Mouse (Mus musculus) testis, adult 2 months (tissue): ENCODE measurements around the gene Arhgap35. TPM values are rescaled to one million over a fixed set of nuclear protein-coding genes. Genes with fewer than 3 reads are reported as not detected.

Experiments
- H3K27ac ChIP-seq: fragments of 200-500 bp; 2 replicates; pipeline ENCODE4 v1.5.1; 2012; ENCODE audit warnings: low read depth, low read length; ENCODE audit not compliant: control insufficient read depth, insufficient read depth
- H3K27me3 ChIP-seq: fragments of 200-500 bp; 2 replicates; pipeline ENCODE4 v1.6.1; 2012; ENCODE audit warnings: mild to moderate bottlenecking, low read length, moderate library complexity; ENCODE audit not compliant: control insufficient read depth, insufficient read depth
- H3K36me3 ChIP-seq: fragments of 200-500 bp; 2 replicates; pipeline ENCODE4 v1.6.1; 2012; ENCODE audit warnings: mild to moderate bottlenecking, low read length; ENCODE audit not compliant: control insufficient read depth, insufficient read depth
- H3K4me1 ChIP-seq: fragments of 200-500 bp; 2 replicates; pipeline ENCODE4 v1.6.1; 2012; ENCODE audit warnings: low read length; ENCODE audit not compliant: control insufficient read depth, insufficient read depth
- H3K4me3 ChIP-seq: fragments of 200-500 bp; 2 replicates; pipeline ENCODE4 v1.5.1; 2012; ENCODE audit warnings: low read depth, mild to moderate bottlenecking, low read length, moderate library complexity, mixed read lengths; ENCODE audit not compliant: control insufficient read depth
- CTCF ChIP-seq: fragments of 200-500 bp; IDR thresholded peaks from 2 replicates; pipeline ENCODE4 v1.5.1; 2012; ENCODE audit warnings: low read depth, mild to moderate bottlenecking, inconsistent platforms, low read length, moderate library complexity; ENCODE audit not compliant: control insufficient read depth, insufficient read depth, insufficient replicate concordance
- POLR2A ChIP-seq: fragments of 200-500 bp; IDR thresholded peaks from 2 replicates; pipeline ENCODE4 v1.6.1; 2012; ENCODE audit warnings: low read depth, mild to moderate bottlenecking, inconsistent platforms, low read length, moderate library complexity; ENCODE audit not compliant: control insufficient read depth
- polyA plus RNA-seq: library from polyadenylated mRNA; depleted of rRNA; stranded (reverse); fragments of >200 nt; gene quantifications from 2 replicates; pipeline ENCODE4 v1.2.3, GENCODE M21; 2012

The Arhgap35 gene
- polyA plus RNA-seq, 1 experiment = 21.7 TPM

DNA sequence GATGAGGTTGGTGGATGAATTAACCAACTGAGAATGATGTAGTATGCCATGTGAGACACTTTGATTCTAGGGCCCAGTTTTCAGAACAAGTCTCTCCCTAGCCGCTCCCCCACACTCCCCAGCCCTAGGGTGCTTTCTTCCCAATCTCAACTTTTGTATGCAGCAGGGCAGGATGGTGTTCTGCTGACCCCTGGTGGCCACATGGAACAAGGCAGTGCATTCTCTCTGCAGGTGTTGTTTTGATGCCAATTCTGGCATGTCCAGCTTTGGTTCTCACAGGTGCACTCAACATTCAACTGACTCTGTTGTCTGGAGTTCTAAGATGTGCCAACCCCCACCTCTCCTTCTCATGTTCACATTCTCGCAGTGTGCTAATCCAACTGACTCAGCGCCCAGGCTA, 123.0 kb downstream of the Arhgap35 start:
- no peak overlapping the region for H3K27ac ChIP-seq
- H3K27me3 ChIP-seq = no peaks in the 10 kb centered on the region
- H3K4me1 ChIP-seq = peaks cover 3% of the 10 kb centered on the region

GRCm38 (mm10) chr7:16489948-16490347, 124.8 kb downstream of the Arhgap35 start:
- Histone ChIP-seq H3K27me3 (no peaks in the 10 kb centered on the region), H3K36me3 (no peaks in the 10 kb centered on the region), H3K27ac (no peak overlapping the region), H3K4me1 (peaks cover 3% of the 10 kb centered on the region), H3K4me3 (no peak overlapping the region)
- TF ChIP-seq CTCF (no peak), POLR2A (no peak)

More for the DNA sequence above, 123.0 kb downstream of the Arhgap35 start:
- no peak for TF ChIP-seq POLR2A
- TF ChIP-seq CTCF = peak; percentile 82; the same call in 1 of the 2 replicates
- no peaks in the 10 kb centered on the region for H3K36me3 ChIP-seq
- no peak overlapping the region for H3K4me3 ChIP-seq

DNA sequence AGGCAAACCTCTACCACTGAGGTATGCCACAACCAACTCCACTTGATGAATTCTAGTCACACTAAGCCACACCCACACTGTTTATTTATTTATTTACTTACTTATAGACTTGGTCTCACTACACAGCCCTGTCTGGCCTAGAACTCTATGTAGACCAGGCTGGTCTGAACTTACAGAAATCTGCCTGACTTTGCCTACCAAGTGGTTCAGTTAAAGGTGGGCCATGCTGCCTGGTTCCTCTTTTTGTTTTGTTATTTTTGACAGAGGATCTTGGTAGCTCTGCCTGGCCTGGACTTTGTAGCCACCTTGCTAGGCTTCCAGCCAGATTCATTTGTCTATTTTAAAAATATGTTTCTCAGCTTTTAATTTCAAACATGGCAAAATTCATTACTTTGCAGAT, 126.0 kb downstream of the Arhgap35 start:
- Histone ChIP-seq H3K36me3 (no peaks in the 10 kb centered on the region), H3K27ac (no peak overlapping the region), H3K27me3 (no peaks in the 10 kb centered on the region), H3K4me3 (no peak overlapping the region), H3K4me1 (peaks cover 3% of the 10 kb centered on the region)
- TF ChIP-seq CTCF (no peak), POLR2A (no peak)

- no peaks in the 10 kb centered on the region; the same call in 1 of the 2 replicates for H3K27me3 ChIP-seq
- H3K36me3 ChIP-seq = no peaks in the 10 kb centered on the region
- H3K4me1 ChIP-seq = peaks cover 29% of the 10 kb centered on the region
- no peak within 1 kb of the TSS; the same call in 1 of the 2 replicates for H3K4me3 ChIP-seq
- TF ChIP-seq POLR2A (no peak), CTCF (no peak)
- H3K27ac ChIP-seq = no peak within 1 kb of the TSS
These were observed 137.2 kb downstream of the Arhgap35 start, which contains the start of gene Npas1 for GRCm38 (mm10) chr7:16477628-16478027. Gene Npas1, minus strand, starts transcription at chr7:16477728.

DNA sequence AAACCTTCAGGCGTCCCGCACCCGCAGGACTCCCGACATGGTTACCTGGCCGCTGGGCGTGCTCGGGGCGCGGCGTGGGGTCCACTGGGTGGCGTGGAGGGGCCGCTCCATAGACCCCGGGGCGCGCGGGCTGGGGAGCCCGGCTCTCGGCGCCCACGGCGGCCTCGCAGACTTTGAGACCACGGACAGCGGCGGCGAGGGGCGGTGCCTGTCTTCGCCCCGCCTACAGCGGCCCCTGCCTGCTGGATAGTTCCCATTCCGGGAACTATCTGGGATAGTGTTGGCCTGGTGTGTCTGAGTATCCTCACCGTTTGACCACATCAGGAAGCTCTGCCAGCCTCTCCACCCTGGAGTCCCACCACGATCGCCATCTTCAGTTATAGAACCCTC, 138.2 kb downstream of the Arhgap35 start:
- no peaks in the 10 kb centered on the region for H3K36me3 ChIP-seq
- no peak overlapping the region for H3K27ac ChIP-seq
- H3K27me3 ChIP-seq = no peaks in the 10 kb centered on the region; the same call in 1 of the 2 replicates
- no peak for TF ChIP-seq CTCF
- no peak for TF ChIP-seq POLR2A
- H3K4me3 ChIP-seq = no peak overlapping the region; the same call in 1 of the 2 replicates
- H3K4me1 ChIP-seq = peaks cover 30% of the 10 kb centered on the region

GRCm38 (mm10) chr7:16475764-16476599, 138.8 kb downstream of the Arhgap35 start:
- Histone ChIP-seq H3K36me3 (no peaks in the 10 kb centered on the region), H3K27ac (no peak overlapping the region), H3K4me3 (peak overlapping the region; percentile 3), H3K4me1 (peaks cover 30% of the 10 kb centered on the region), H3K27me3 (no peaks in the 10 kb centered on the region; the same call in 1 of the 2 replicates)
- TF ChIP-seq CTCF (no peak), POLR2A (no peak)

DNA sequence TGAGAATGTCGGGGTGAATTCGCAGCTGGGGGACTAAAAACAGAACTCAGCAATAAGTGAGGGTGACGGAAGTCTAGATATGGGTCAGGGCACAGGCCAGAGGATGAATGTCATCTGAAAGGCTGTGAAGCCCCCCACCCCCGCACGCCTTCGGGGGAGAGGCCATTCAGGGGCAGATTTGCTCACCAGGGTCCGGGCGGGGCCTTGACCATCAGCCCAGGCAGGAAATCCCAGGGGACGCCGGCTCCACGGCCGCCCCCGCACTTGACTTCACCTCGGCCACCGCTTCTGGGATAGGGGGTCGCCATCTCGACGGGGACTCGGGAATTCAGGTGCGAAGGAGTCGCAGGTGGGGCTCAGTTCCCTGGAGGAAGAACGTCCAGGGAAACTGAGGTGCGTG, 139.5 kb downstream of the Arhgap35 start:
- no peaks in the 10 kb centered on the region; the same call in 1 of the 2 replicates for H3K27me3 ChIP-seq
- H3K4me1 ChIP-seq = peaks cover 30% of the 10 kb centered on the region
- no peaks in the 10 kb centered on the region for H3K36me3 ChIP-seq
- TF ChIP-seq POLR2A = no peak
- peak overlapping the region; percentile 3; the same call in 1 of the 2 replicates for H3K4me3 ChIP-seq
- H3K27ac ChIP-seq = no peak overlapping the region
